Mouse (Mus musculus): ENCODE results near the gene As3mt. TPM values are rescaled to one million over a fixed set of nuclear protein-coding genes. Genes with fewer than 3 reads are reported as not detected.

As3mt gene
- polyA plus RNA-seq, 1 experiment, result 4.1 TPM

DNA sequence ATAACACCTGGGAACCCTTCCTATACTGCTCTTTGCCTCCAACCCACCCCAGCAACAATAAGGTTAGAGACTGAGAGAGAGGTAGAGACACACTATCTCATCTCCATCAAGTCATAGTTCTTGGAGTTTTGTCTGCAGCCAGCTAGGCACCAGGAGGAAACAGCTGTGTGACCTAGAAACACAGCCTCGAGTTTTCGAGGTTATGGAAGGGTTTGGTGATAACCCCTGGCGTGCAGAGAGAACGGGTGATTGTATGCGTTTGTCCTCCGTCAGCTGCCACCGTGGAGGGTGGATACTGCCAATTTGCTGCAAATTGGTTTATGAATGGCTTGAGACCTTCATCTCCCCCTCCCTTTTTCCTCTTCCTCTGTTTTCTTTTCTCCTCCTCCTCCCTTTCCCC lies 29.8 kb downstream of the As3mt start:
- Histone ChIP-seq H3K4me3 (no peak overlapping the region), H3K79me2 (ENCODE audit: control insufficient read depth, insufficient read depth) (no peaks in the 10 kb centered on the region), H3K36me3 (ENCODE audit: control insufficient read depth, insufficient read depth) (no peaks in the 10 kb centered on the region), H3ac (ENCODE audit: control insufficient read depth, insufficient read length) (no peak overlapping the region), H3K4me2 (ENCODE audit: low read depth) (no peak overlapping the region), H3K27me3 (ENCODE audit: control insufficient read depth, insufficient read depth, insufficient read length) (peaks cover 31% of the 10 kb centered on the region)
- TF ChIP-seq MYOD1 (IDR thresholded peaks at IDR 0.05; ENCODE audit: control insufficient read depth in 1 of 3, insufficient read length in 2 of 3, low read depth in 2 of 3) (no peak), MAX (IDR thresholded peaks at IDR 0.05; ENCODE audit: low read depth) (no peak), E2F4 (IDR thresholded peaks at IDR 0.05; ENCODE audit: insufficient read depth) (no peak), USF1 (IDR thresholded peaks at IDR 0.05; ENCODE audit: low read depth) (no peak), TCF12 (IDR thresholded peaks at IDR 0.05; ENCODE audit: insufficient read depth, poor library complexity, severe bottlenecking) (no peak), REST (IDR thresholded peaks at IDR 0.05; ENCODE audit: insufficient read depth, insufficient read length) (no peak), CEBPB (IDR thresholded peaks at IDR 0.05; ENCODE audit: insufficient read depth, poor library complexity, severe bottlenecking) (no peak), TCF3 (IDR thresholded peaks at IDR 0.05; ENCODE audit: insufficient read length, low read depth) (no peak), MYOG (IDR thresholded peaks at IDR 0.05; ENCODE audit: control insufficient read depth in 1 of 3, insufficient read depth in 1 of 3, insufficient read length in 2 of 3, low read depth in 2 of 3) (no peak), POLR2A (IDR thresholded peaks at IDR 0.05; ENCODE audit: insufficient read length, low read depth) (no peak), POLR2AphosphoS2 (IDR thresholded peaks at IDR 0.05; ENCODE audit: insufficient read length, low read depth) (no peak)

DNA sequence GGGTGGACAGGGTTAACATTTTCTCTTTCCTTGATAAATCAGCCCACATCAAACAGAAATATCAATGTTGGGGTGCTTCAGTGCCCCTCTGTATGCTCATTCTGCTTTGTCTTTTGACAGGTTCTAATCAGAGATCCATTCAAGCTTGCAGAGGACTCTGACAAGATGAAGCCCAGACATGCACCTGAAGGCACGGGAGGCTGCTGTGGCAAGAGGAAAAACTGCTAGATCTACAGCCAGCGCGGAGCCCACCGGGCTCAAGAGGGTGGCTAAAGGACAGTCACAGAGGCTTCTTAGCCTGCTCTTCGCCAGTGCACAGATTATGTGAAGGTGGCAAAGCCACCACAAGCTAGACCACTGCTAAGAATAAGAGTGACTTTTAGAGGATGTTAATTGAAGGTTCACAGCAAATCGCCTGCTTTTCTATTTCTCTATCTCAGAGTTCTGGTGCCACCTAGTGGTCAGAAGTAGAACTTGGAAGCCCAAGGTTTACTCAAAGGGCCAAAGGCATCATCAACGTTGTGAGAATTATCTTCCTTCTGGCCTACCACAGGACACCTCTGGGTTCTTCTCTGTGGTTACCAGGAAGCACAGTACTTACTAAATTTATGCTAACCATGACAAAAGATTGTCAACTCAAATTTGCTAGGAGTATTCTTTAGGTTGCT lies 33.2 kb downstream of the As3mt start:
- Histone ChIP-seq H3K79me2 (ENCODE audit: control insufficient read depth, insufficient read depth) (no peaks in the 10 kb centered on the region), H3K36me3 (ENCODE audit: control insufficient read depth, insufficient read depth) (no peaks in the 10 kb centered on the region), H3K27me3 (ENCODE audit: control insufficient read depth, insufficient read depth, insufficient read length) (peaks cover 32% of the 10 kb centered on the region), H3ac (ENCODE audit: control insufficient read depth, insufficient read length) (no peak overlapping the region), H3K4me2 (ENCODE audit: low read depth) (no peak overlapping the region), H3K4me3 (no peak overlapping the region)
- no peak for TF ChIP-seq POLR2A (IDR thresholded peaks at IDR 0.05; ENCODE audit: insufficient read length, low read depth)
- TF ChIP-seq TCF12 (IDR thresholded peaks at IDR 0.05; ENCODE audit: insufficient read depth, poor library complexity, severe bottlenecking), result no peak
- no peak for TF ChIP-seq MYOG (IDR thresholded peaks at IDR 0.05; ENCODE audit: control insufficient read depth in 1 of 3, insufficient read depth in 1 of 3, insufficient read length in 2 of 3, low read depth in 2 of 3)
- no peak for TF ChIP-seq REST (IDR thresholded peaks at IDR 0.05; ENCODE audit: insufficient read depth, insufficient read length)
- no peak for TF ChIP-seq E2F4 (IDR thresholded peaks at IDR 0.05; ENCODE audit: insufficient read depth)
- no peak for TF ChIP-seq USF1 (IDR thresholded peaks at IDR 0.05; ENCODE audit: low read depth)
- no peak for TF ChIP-seq MYOD1 (IDR thresholded peaks at IDR 0.05; ENCODE audit: control insufficient read depth in 1 of 3, insufficient read length in 2 of 3, low read depth in 2 of 3)
- TF ChIP-seq TCF3 (IDR thresholded peaks at IDR 0.05; ENCODE audit: insufficient read length, low read depth), result no peak
- no peak for TF ChIP-seq POLR2AphosphoS2 (IDR thresholded peaks at IDR 0.05; ENCODE audit: insufficient read length, low read depth)
- no peak for TF ChIP-seq SRF (IDR thresholded peaks at IDR 0.05; ENCODE audit: control insufficient read depth, insufficient read length, low read depth)
- no peak for TF ChIP-seq CEBPB (IDR thresholded peaks at IDR 0.05; ENCODE audit: insufficient read depth, poor library complexity, severe bottlenecking)
- no peak for TF ChIP-seq MAX (IDR thresholded peaks at IDR 0.05; ENCODE audit: low read depth)

DNA sequence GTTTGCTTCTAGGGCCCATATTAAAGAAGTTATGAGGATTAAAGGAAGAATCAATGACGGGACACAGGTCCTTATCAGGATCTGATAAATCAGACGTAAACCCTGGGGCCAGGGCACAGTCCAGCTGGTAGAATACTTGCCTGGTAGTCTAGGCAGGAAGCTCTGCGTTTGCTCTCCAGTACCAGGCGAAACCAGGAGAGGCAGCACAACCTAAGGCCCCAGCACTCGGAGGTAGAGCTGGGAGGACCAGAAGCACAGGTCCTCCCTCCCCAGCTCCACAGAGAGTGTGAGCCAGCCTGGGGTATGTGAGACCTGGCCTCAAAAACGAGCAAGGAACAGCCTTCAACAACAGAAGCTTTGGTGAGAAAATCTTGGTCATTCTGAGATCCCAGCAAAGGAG lies 34.3 kb downstream of the As3mt start:
- Histone ChIP-seq H3K79me2 (ENCODE audit: control insufficient read depth, insufficient read depth) (no peaks in the 10 kb centered on the region), H3K4me3 (no peak overlapping the region), H3K27me3 (ENCODE audit: control insufficient read depth, insufficient read depth, insufficient read length) (peaks cover 32% of the 10 kb centered on the region), H3ac (ENCODE audit: control insufficient read depth, insufficient read length) (no peak overlapping the region), H3K4me2 (ENCODE audit: low read depth) (no peak overlapping the region), H3K36me3 (ENCODE audit: control insufficient read depth, insufficient read depth) (no peaks in the 10 kb centered on the region)
- no peak for TF ChIP-seq TCF3 (IDR thresholded peaks at IDR 0.05; ENCODE audit: insufficient read length, low read depth)
- TF ChIP-seq CEBPB (IDR thresholded peaks at IDR 0.05; ENCODE audit: insufficient read depth, poor library complexity, severe bottlenecking), result no peak
- no peak for TF ChIP-seq REST (IDR thresholded peaks at IDR 0.05; ENCODE audit: insufficient read depth, insufficient read length)
- TF ChIP-seq USF1 (IDR thresholded peaks at IDR 0.05; ENCODE audit: low read depth), result no peak
- TF ChIP-seq MYOD1 (IDR thresholded peaks at IDR 0.05; ENCODE audit: control insufficient read depth in 1 of 3, insufficient read length in 2 of 3, low read depth in 2 of 3), result no peak
- no peak for TF ChIP-seq MAX (IDR thresholded peaks at IDR 0.05; ENCODE audit: low read depth)
- no peak for TF ChIP-seq POLR2A (IDR thresholded peaks at IDR 0.05; ENCODE audit: insufficient read length, low read depth)
- TF ChIP-seq TCF12 (IDR thresholded peaks at IDR 0.05; ENCODE audit: insufficient read depth, poor library complexity, severe bottlenecking), result no peak
- no peak for TF ChIP-seq E2F4 (IDR thresholded peaks at IDR 0.05; ENCODE audit: insufficient read depth)
- TF ChIP-seq SRF (IDR thresholded peaks at IDR 0.05; ENCODE audit: control insufficient read depth, insufficient read length, low read depth), result no peak
- no peak for TF ChIP-seq POLR2AphosphoS2 (IDR thresholded peaks at IDR 0.05; ENCODE audit: insufficient read length, low read depth)
- no peak for TF ChIP-seq MYOG (IDR thresholded peaks at IDR 0.05; ENCODE audit: control insufficient read depth in 1 of 3, insufficient read depth in 1 of 3, insufficient read length in 2 of 3, low read depth in 2 of 3)

DNA sequence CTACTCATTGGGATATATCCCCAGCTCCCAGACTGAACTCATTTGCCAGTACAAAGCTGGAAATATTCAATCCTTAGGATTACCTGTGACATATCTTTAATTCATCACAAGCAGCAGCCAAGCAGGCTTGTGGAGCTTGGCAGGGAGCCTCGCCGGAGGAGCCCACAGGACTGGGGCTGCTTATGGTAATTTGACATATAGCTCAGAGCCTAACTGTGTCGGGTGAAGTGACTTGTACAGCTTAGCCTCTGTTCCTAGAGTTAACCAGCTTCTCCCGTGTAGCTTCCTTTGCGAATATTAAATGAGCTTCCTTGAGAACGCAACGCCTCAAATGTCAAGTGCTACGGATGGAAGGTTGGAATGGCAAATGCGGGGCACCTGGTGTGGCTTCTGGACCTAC lies 37.4 kb downstream of the As3mt start:
- H3K79me2 ChIP-seq (ENCODE audit: control insufficient read depth, insufficient read depth), result no peaks in the 10 kb centered on the region
- no peak overlapping the region for H3K4me3 ChIP-seq
- H3ac ChIP-seq (ENCODE audit: control insufficient read depth, insufficient read length), result no peak overlapping the region
- TF ChIP-seq POLR2A (IDR thresholded peaks at IDR 0.05; ENCODE audit: insufficient read length, low read depth) (no peak), CEBPB (IDR thresholded peaks at IDR 0.05; ENCODE audit: insufficient read depth, poor library complexity, severe bottlenecking) (no peak), REST (IDR thresholded peaks at IDR 0.05; ENCODE audit: insufficient read depth, insufficient read length) (no peak), MYOG (IDR thresholded peaks at IDR 0.05; ENCODE audit: control insufficient read depth in 1 of 3, insufficient read depth in 1 of 3, insufficient read length in 2 of 3, low read depth in 2 of 3) (no peak), SRF (IDR thresholded peaks at IDR 0.05; ENCODE audit: control insufficient read depth, insufficient read length, low read depth) (no peak), TCF12 (IDR thresholded peaks at IDR 0.05; ENCODE audit: insufficient read depth, poor library complexity, severe bottlenecking) (no peak), TCF3 (IDR thresholded peaks at IDR 0.05; ENCODE audit: insufficient read length, low read depth) (no peak), POLR2AphosphoS2 (IDR thresholded peaks at IDR 0.05; ENCODE audit: insufficient read length, low read depth) (no peak), MAX (IDR thresholded peaks at IDR 0.05; ENCODE audit: low read depth) (no peak), USF1 (IDR thresholded peaks at IDR 0.05; ENCODE audit: low read depth) (no peak), MYOD1 (IDR thresholded peaks at IDR 0.05; ENCODE audit: control insufficient read depth in 1 of 3, insufficient read length in 2 of 3, low read depth in 2 of 3) (no peak), E2F4 (IDR thresholded peaks at IDR 0.05; ENCODE audit: insufficient read depth) (no peak)
- no peaks in the 10 kb centered on the region for H3K36me3 ChIP-seq (ENCODE audit: control insufficient read depth, insufficient read depth)
- no peak overlapping the region for H3K4me2 ChIP-seq (ENCODE audit: low read depth)
- H3K27me3 ChIP-seq (ENCODE audit: control insufficient read depth, insufficient read depth, insufficient read length), result peaks cover 12% of the 10 kb centered on the region

Data from myocyte (in vitro differentiated cells).